Mouse (Mus musculus) thymus, adult 2 months (tissue): ENCODE measurements at regions not wholly inside any gene's neighbourhood (a gene's known extent, or its start where the extent isn't known, plus 50 kb on each side); places are given as distances from the start of the nearest gene placed in this dataset.
"Not testable (repeated sequence)": the region's sequence is repeated elsewhere in the genome, so short reads cannot be mapped to it uniquely, and the experiment has no call there.

Source experiments
- DNase-seq: peaks from one replicate; pipeline ENCODE4 v3.0.0; 2021
- H3K27ac ChIP-seq: fragments of 200-500 bp; 2 replicates; pipeline ENCODE4 v1.5.1; 2012; ENCODE audit warnings: low read length, control low read depth; ENCODE audit not compliant: control insufficient read depth, insufficient read depth
- H3K27me3 ChIP-seq: fragments of 200-500 bp; 2 replicates; pipeline ENCODE4 v1.6.1; 2012; ENCODE audit warnings: mild to moderate bottlenecking, low read length, moderate library complexity, mixed read lengths; ENCODE audit not compliant: control insufficient read depth, insufficient read depth
- H3K36me3 ChIP-seq: fragments of 200-500 bp; 2 replicates; pipeline ENCODE4 v1.6.1; 2012; ENCODE audit warnings: mild to moderate bottlenecking, low read length, moderate library complexity; ENCODE audit not compliant: control insufficient read depth, insufficient read depth
- H3K4me1 ChIP-seq: fragments of 200-500 bp; replicated peaks from 2 replicates; pipeline ENCODE4 v1.6.1; 2012; ENCODE audit warnings: low read length; ENCODE audit not compliant: control insufficient read depth, insufficient read depth
- H3K4me3 ChIP-seq: fragments of 200-500 bp; 2 replicates; pipeline ENCODE4 v1.5.1; 2012; ENCODE audit warnings: mild to moderate bottlenecking, low read length, control low read depth, moderate library complexity; ENCODE audit not compliant: control insufficient read depth, insufficient read depth
- CTCF ChIP-seq: fragments of 200-500 bp; IDR thresholded peaks from 2 replicates; pipeline ENCODE4 v1.5.1; 2012; ENCODE audit warnings: mild to moderate bottlenecking, control low read depth, low read length, moderate library complexity, borderline replicate concordance; ENCODE audit not compliant: control insufficient read depth, poor library complexity, insufficient read depth; ENCODE audit errors: extremely low read depth
- POLR2A ChIP-seq: fragments of 200-500 bp; IDR thresholded peaks from 2 replicates; pipeline ENCODE4 v1.6.1; 2012; ENCODE audit warnings: mild to moderate bottlenecking, low read length, control low read depth, moderate library complexity; ENCODE audit not compliant: control insufficient read depth, poor library complexity, insufficient read depth; ENCODE audit errors: extremely low read depth
- WGBS: fragments of 180-500 bp; shearing (Covaris S2); methylation state at CpG from one replicate; pipeline ENCODE4 v1.1.7; 2018; 5-methylcytosine and 5-hydroxymethylcytosine counted together

GRCm38 (mm10) chr13:99124141-99124540 lies 60.5 kb upstream of the Zfp366 start:
- Histone ChIP-seq H3K27me3 (no peaks in the 10 kb centered on the region), H3K4me1 (no peaks in the 10 kb centered on the region), H3K36me3 (no peaks in the 10 kb centered on the region), H3K27ac (no peak overlapping the region), H3K4me3 (no peak overlapping the region)
- TF ChIP-seq POLR2A (no peak), CTCF (no peak)
- no peak for DNase-seq
- WGBS, result 46% methylated on average over 2 of the region's 2 CpGs

- H3K27me3 ChIP-seq, result no peaks in the 10 kb centered on the region
- no peak for DNase-seq
- no peak overlapping the region for H3K27ac ChIP-seq
- TF ChIP-seq CTCF (no peak), POLR2A (no peak)
- no peaks in the 10 kb centered on the region for H3K4me1 ChIP-seq
- no peak overlapping the region for H3K4me3 ChIP-seq
- H3K36me3 ChIP-seq, result no peaks in the 10 kb centered on the region
- 94% methylated on average over 12 of the region's 12 CpGs for WGBS
Observed at GRCm38 (mm10) chr13:99123476-99124140, 61.0 kb upstream of the Zfp366 start.

- H3K4me3 ChIP-seq, H3K36me3 ChIP-seq, H3K4me1 ChIP-seq, H3K27me3 ChIP-seq, DNase-seq, H3K27ac ChIP-seq: not testable (repeated sequence)
- WGBS, result 71% methylated on average over 4 of the region's 4 CpGs
Observed at GRCm38 (mm10) chr13:99122539-99122938, 62.1 kb upstream of the Zfp366 start.

DNA sequence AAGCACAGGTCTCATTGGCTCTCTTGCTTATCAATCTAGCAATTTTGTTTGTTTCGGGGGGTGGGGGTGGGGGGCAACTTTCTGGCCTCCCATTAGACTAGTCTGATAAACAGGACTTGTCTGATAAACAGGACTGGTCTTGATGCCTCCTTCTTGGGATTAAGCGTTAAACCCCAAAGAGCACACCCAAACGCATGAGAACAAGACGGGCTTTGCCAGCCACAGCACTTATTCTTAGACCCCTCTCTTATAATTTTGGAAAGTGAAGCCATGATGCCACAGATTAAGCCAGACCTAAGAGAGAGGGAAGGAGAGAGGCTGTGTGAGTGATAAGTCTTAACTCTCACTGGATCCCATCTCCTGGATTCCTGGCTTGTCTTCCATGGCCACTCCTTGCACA lies 63.5 kb upstream of the Zfp366 start:
- no peaks in the 10 kb centered on the region for H3K27me3 ChIP-seq
- H3K27ac ChIP-seq, result no peak overlapping the region
- WGBS, result 98% methylated on average over 4 of the region's 4 CpGs
- TF ChIP-seq POLR2A (no peak), CTCF (no peak)
- H3K4me1 ChIP-seq, result no peaks in the 10 kb centered on the region
- DNase-seq, result no peak
- H3K36me3 ChIP-seq, result no peaks in the 10 kb centered on the region
- H3K4me3 ChIP-seq, result no peak overlapping the region

GRCm38 (mm10) chr13:99119941-99120340 lies 64.7 kb upstream of the Zfp366 start:
- no peaks in the 10 kb centered on the region for H3K36me3 ChIP-seq
- no peaks in the 10 kb centered on the region for H3K27me3 ChIP-seq
- DNase-seq, result no peak
- 98% methylated on average over 3 of the region's 3 CpGs for WGBS
- no peak overlapping the region for H3K4me3 ChIP-seq
- no peak for TF ChIP-seq CTCF
- no peak overlapping the region for H3K27ac ChIP-seq
- H3K4me1 ChIP-seq, result no peaks in the 10 kb centered on the region

DNA sequence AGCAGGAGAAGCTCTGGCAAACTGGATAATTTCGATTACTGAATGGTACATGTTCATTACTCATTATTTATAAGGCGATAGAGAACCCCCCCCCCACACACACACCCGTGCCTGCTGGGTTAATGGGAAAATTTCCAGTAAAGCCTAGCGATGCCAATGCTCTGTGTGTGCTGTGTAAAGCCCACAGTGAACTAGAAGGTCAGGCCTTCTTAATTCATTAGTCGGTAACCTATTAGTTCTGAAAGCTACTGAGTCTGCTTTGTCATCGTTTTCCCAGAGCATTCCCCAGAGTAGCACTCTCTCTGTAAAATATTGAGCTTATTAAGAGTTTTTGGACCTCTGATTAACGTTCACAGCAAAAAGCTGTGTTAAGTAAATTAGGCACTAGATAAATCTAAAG lies 65.7 kb upstream of the Zfp366 start:
- DNase-seq, result no peak
- 88% methylated on average over 7 of the region's 7 CpGs for WGBS

GRCm38 (mm10) chr13:99115541-99115940 lies 69.1 kb upstream of the Zfp366 start:
- H3K4me1 ChIP-seq, result no peaks in the 10 kb centered on the region
- H3K27me3 ChIP-seq, result no peaks in the 10 kb centered on the region
- no peak for DNase-seq
- no peak overlapping the region for H3K27ac ChIP-seq
- no peak for TF ChIP-seq CTCF
- TF ChIP-seq POLR2A, result no peak
- no peak overlapping the region for H3K4me3 ChIP-seq
- 94% methylated on average over 7 of the region's 7 CpGs for WGBS
- no peaks in the 10 kb centered on the region for H3K36me3 ChIP-seq

More for the DNA sequence above, 65.7 kb upstream of the Zfp366 start:
- no peak overlapping the region for H3K4me3 ChIP-seq
- H3K36me3 ChIP-seq, result no peaks in the 10 kb centered on the region
- H3K4me1 ChIP-seq, result no peaks in the 10 kb centered on the region
- no peak for TF ChIP-seq CTCF
- TF ChIP-seq POLR2A, result no peak
- H3K27me3 ChIP-seq, result no peaks in the 10 kb centered on the region
- H3K27ac ChIP-seq, result no peak overlapping the region
